Mouse (Mus musculus): ENCODE data around the gene Ndufs7. TPM values are rescaled to one million over a fixed set of nuclear protein-coding genes. Genes with fewer than 3 reads are reported as not detected.

Ndufs7 gene
- polyA plus RNA-seq, 1 experiment from 2014 or later: 444 TPM

Small RNAs within 50 kb of the gene (microRNA-seq; reads per million reads assigned to microRNA genes)
- gene Mir6911: not detected

Other genes with a start within 250 kb of the Ndufs7 start
- 10.5 and 11.3 TPM in 2 replicates for gene Arhgap45, start 232.5 kb upstream of the Ndufs7 start, polyA plus RNA-seq (2015; fragmentation: Nextera tagmentation; extraction: Ambion mirVana)
- 242 and 248 TPM in 2 replicates for gene Polr2e, start 209.3 kb upstream of the Ndufs7 start, polyA plus RNA-seq (2015; fragmentation: Nextera tagmentation; extraction: Ambion mirVana)
- gene Gpx4, start 202.0 kb upstream of the Ndufs7 start, polyA plus RNA-seq (2015; fragmentation: Nextera tagmentation; extraction: Ambion mirVana): 617 and 706 TPM in 2 replicates
- gene Sbno2, start 143.6 kb upstream of the Ndufs7 start, polyA plus RNA-seq (2015; fragmentation: Nextera tagmentation; extraction: Ambion mirVana): 16.1 and 17.6 TPM in 2 replicates
- gene Stk11, start 133.3 kb upstream of the Ndufs7 start, polyA plus RNA-seq (2015; fragmentation: Nextera tagmentation; extraction: Ambion mirVana): 18.2 and 20.2 TPM in 2 replicates
- 676 and 688 TPM in 2 replicates for gene Atp5d, start 110.5 kb upstream of the Ndufs7 start, polyA plus RNA-seq (2015; fragmentation: Nextera tagmentation; extraction: Ambion mirVana)
- gene Cbarp, start 108.3 kb upstream of the Ndufs7 start, polyA plus RNA-seq (2015; fragmentation: Nextera tagmentation; extraction: Ambion mirVana): 6.4 and 7.3 TPM in 2 replicates
- gene Midn, start 100.8 kb upstream of the Ndufs7 start, polyA plus RNA-seq (2015; fragmentation: Nextera tagmentation; extraction: Ambion mirVana): 15.9 and 16.8 TPM in 2 replicates
- 96.2 and 101 TPM in 2 replicates for gene Cirbp, start 83.1 kb upstream of the Ndufs7 start, polyA plus RNA-seq (2015; fragmentation: Nextera tagmentation; extraction: Ambion mirVana)
- 15.2 and 15.3 TPM in 2 replicates for gene 1600002K03Rik, start 76.2 kb upstream of the Ndufs7 start, polyA plus RNA-seq (2015; fragmentation: Nextera tagmentation; extraction: Ambion mirVana)
- 11.0 and 11.8 TPM in 2 replicates for gene Efna2, start 69.6 kb upstream of the Ndufs7 start, polyA plus RNA-seq (2015; fragmentation: Nextera tagmentation; extraction: Ambion mirVana)
- 72.2 and 74.6 TPM in 2 replicates for gene Mum1, start 22.7 kb upstream of the Ndufs7 start, polyA plus RNA-seq (2015; fragmentation: Nextera tagmentation; extraction: Ambion mirVana)
- 38.1 and 38.3 TPM in 2 replicates for gene Gamt, start 11.9 kb downstream of the Ndufs7 start, polyA plus RNA-seq (2015; fragmentation: Nextera tagmentation; extraction: Ambion mirVana)
- 52.7 and 55.4 TPM in 2 replicates for gene Dazap1, start 12.4 kb downstream of the Ndufs7 start, polyA plus RNA-seq (2015; fragmentation: Nextera tagmentation; extraction: Ambion mirVana)
- gene Rps15, start 43.3 kb downstream of the Ndufs7 start, polyA plus RNA-seq (2015; fragmentation: Nextera tagmentation; extraction: Ambion mirVana): 899 and 901 TPM in 2 replicates
- gene Apc2, start 46.9 kb downstream of the Ndufs7 start, polyA plus RNA-seq (2015; fragmentation: Nextera tagmentation; extraction: Ambion mirVana): 1.6 and 1.9 TPM in 2 replicates
- 52.9 and 54.8 TPM in 2 replicates for gene 2310011J03Rik, start 71.4 kb downstream of the Ndufs7 start, polyA plus RNA-seq (2015; fragmentation: Nextera tagmentation; extraction: Ambion mirVana)
- gene Pcsk4, start 80.4 kb downstream of the Ndufs7 start, polyA plus RNA-seq (2015; fragmentation: Nextera tagmentation; extraction: Ambion mirVana): 8.6 and 8.8 TPM in 2 replicates
- gene Reep6, start 80.8 kb downstream of the Ndufs7 start, polyA plus RNA-seq (2015; fragmentation: Nextera tagmentation; extraction: Ambion mirVana): 11.0 and 11.5 TPM in 2 replicates
- gene Adamtsl5, start 99.3 kb downstream of the Ndufs7 start, polyA plus RNA-seq (2015; fragmentation: Nextera tagmentation; extraction: Ambion mirVana): 4.8 and 5.4 TPM in 2 replicates
- gene Plk5, start 107.3 kb downstream of the Ndufs7 start, polyA plus RNA-seq (2015; fragmentation: Nextera tagmentation; extraction: Ambion mirVana): 0.97 and 1.2 TPM in 2 replicates
- gene Mex3d, start 138.5 kb downstream of the Ndufs7 start, polyA plus RNA-seq (2015; fragmentation: Nextera tagmentation; extraction: Ambion mirVana): 3.8 and 5.1 TPM in 2 replicates
- gene Mbd3, start 150.4 kb downstream of the Ndufs7 start, polyA plus RNA-seq (2015; fragmentation: Nextera tagmentation; extraction: Ambion mirVana): 266 and 277 TPM in 2 replicates
- gene Uqcr11, start 157.7 kb downstream of the Ndufs7 start, polyA plus RNA-seq (2015; fragmentation: Nextera tagmentation; extraction: Ambion mirVana): 840 and 906 TPM in 2 replicates
- gene Tcf3, start 184.5 kb downstream of the Ndufs7 start, polyA plus RNA-seq (2015; fragmentation: Nextera tagmentation; extraction: Ambion mirVana): 118 and 126 TPM in 2 replicates
- not detected in 2 replicates for gene Onecut3, start 245.7 kb downstream of the Ndufs7 start, polyA plus RNA-seq (2015; fragmentation: Nextera tagmentation; extraction: Ambion mirVana)

All from kidney, embryonic 16.5 days (tissue).